Mouse (Mus musculus) embryonic facial prominence, embryonic 11.5 days (tissue): Measurements from ENCODE around the gene Frem2. TPM values are rescaled to one million over a fixed set of nuclear protein-coding genes. Genes with fewer than 3 reads are reported as not detected.

Experiments used
- ATAC-seq: fragments of 200-750 bp; cut with Nextera tagmentation; replicated peaks from 2 replicates; pipeline ENCODE4 v1.8.0; 2017; ENCODE audit warnings: low read depth; ENCODE audit not compliant: insufficient number of reproducible peaks, low FRiP score, low TSS enrichment
- DNase-seq: peaks from one replicate; pipeline ENCODE4 v3.0.0-alpha.2; 2015; ENCODE audit warnings: low spot score
- H3K27ac ChIP-seq: fragments of 300-500 bp; sonication (generic); replicated peaks from 2 replicates; pipeline ENCODE4 v1.5.1; 2014; ENCODE audit warnings: mild to moderate bottlenecking, low read depth, low read length, control low read depth
- H3K27me3 ChIP-seq: fragments of 300-500 bp; sonication (generic); 2 replicates; pipeline ENCODE4 v1.6.1; 2014; ENCODE audit warnings: mild to moderate bottlenecking, low read length, moderate library complexity, mixed read lengths; ENCODE audit not compliant: control insufficient read depth, insufficient read depth
- H3K36me3 ChIP-seq: fragments of 300-500 bp; sonication (generic); replicated peaks from 2 replicates; pipeline ENCODE4 v1.6.1; 2014; ENCODE audit warnings: low read depth, mild to moderate bottlenecking, low read length, moderate library complexity, mixed read lengths; ENCODE audit not compliant: control insufficient read depth, insufficient read depth
- H3K4me1 ChIP-seq: fragments of 300-500 bp; sonication (generic); 2 replicates; pipeline ENCODE4 v1.6.1; 2014; ENCODE audit warnings: low read length, mixed read lengths; ENCODE audit not compliant: control insufficient read depth, insufficient read depth
- H3K4me2 ChIP-seq: fragments of 300-500 bp; sonication (generic); 2 replicates; pipeline ENCODE4 v1.6.1; 2014; ENCODE audit warnings: low read depth, mild to moderate bottlenecking, control low read depth, low read length, moderate library complexity
- H3K4me3 ChIP-seq: fragments of 300-500 bp; sonication (generic); 2 replicates; pipeline ENCODE4 v1.5.1; 2014; ENCODE audit warnings: low read depth, low read length, control low read depth
- H3K9ac ChIP-seq: fragments of 300-500 bp; sonication (generic); replicated peaks from 2 replicates; pipeline ENCODE4 v1.6.1; 2014; ENCODE audit warnings: mild to moderate bottlenecking, control low read depth, low read length
- H3K9me3 ChIP-seq: fragments of 300-500 bp; sonication (generic); replicated peaks from 2 replicates; pipeline ENCODE4 v1.6.1; 2016; ENCODE audit warnings: mild to moderate bottlenecking, low read length, inconsistent platforms, mixed read lengths; ENCODE audit not compliant: control insufficient read depth
- WGBS: fragments of 180-500 bp; shearing (Covaris S2); extraction: QIAGEN DNeasy Blood & Tissue Kit; methylation state at CpG from one replicate; pipeline ENCODE4 v1.1.7; 2014; 5-methylcytosine and 5-hydroxymethylcytosine counted together
- polyA plus RNA-seq: library from polyadenylated mRNA; unstranded; fragments of >200 nt; fragmentation: Nextera tagmentation; extraction: Ambion mirVana; gene quantifications from 2 replicates; pipeline ENCODE4 v1.2.1, GENCODE M21; 2014

Gene Frem2
- polyA plus RNA-seq, 1 experiment from 2014 or later: 4.4 TPM

GRCm38 (mm10) chr3:53674225-53674624 lies 17.1 kb upstream of the Frem2 start:
- WGBS: 34% methylated on average over 1 of the region's 1 CpGs
- Histone ChIP-seq H3K4me3 (no peak overlapping the region), H3K27me3 (no peaks in the 10 kb centered on the region), H3K4me1 (no peaks in the 10 kb centered on the region; the same call in 1 of the 2 replicates), H3K9me3 (no peaks in the 10 kb centered on the region), H3K36me3 (no peaks in the 10 kb centered on the region), H3K4me2 (no peak overlapping the region), H3K9ac (no peak overlapping the region), H3K27ac (no peak overlapping the region)
- ATAC-seq (0 out of 2 replicates have a peak, but pooled peaks have one; percentile 39), DNase-seq (peak; percentile 77)

GRCm38 (mm10) chr3:53669736-53670135 lies 12.6 kb upstream of the Frem2 start:
- no peak overlapping the region for H3K27ac ChIP-seq
- no peaks in the 10 kb centered on the region for H3K9me3 ChIP-seq
- 79% methylated on average over 2 of the region's 2 CpGs for WGBS
- ATAC-seq (no peak), DNase-seq (no peak)
- no peak overlapping the region for H3K4me2 ChIP-seq
- H3K4me3 ChIP-seq: no peak overlapping the region
- H3K9ac ChIP-seq: no peak overlapping the region
- H3K4me1 ChIP-seq: no peaks in the 10 kb centered on the region; the same call in 1 of the 2 replicates
- no peaks in the 10 kb centered on the region for H3K36me3 ChIP-seq
- H3K27me3 ChIP-seq: no peaks in the 10 kb centered on the region

- H3K27ac ChIP-seq: no peak overlapping the region
- H3K9ac ChIP-seq: peak overlapping the region; percentile 25
- under 1% methylated on average over 21 of the region's 21 CpGs for WGBS
- H3K4me1 ChIP-seq: no peaks in the 10 kb centered on the region; the same call in 1 of the 2 replicates
- peaks cover 2% of the 10 kb centered on the region; the same call in 1 of the 2 replicates for H3K9me3 ChIP-seq
- peak overlapping the region; percentile 99 for H3K4me2 ChIP-seq
- H3K36me3 ChIP-seq: no peaks in the 10 kb centered on the region; the same call in 1 of the 2 replicates
- DNase-seq: peak; percentile 68
- H3K4me3 ChIP-seq: peak overlapping the region; percentile 52
- H3K27me3 ChIP-seq: peaks cover 16% of the 10 kb centered on the region; the same call in 1 of the 2 replicates
- no peak for ATAC-seq
Measured at GRCm38 (mm10) chr3:53657744-53658534, 784 bp upstream of the Frem2 start.

GRCm38 (mm10) chr3:53656328-53656877 lies 752 bp downstream of the Frem2 start:
- H3K4me1 ChIP-seq: no peaks in the 10 kb centered on the region; the same call in 1 of the 2 replicates
- H3K27ac ChIP-seq: no peak overlapping the region
- WGBS: under 1% methylated on average over 42 of the region's 42 CpGs
- DNase-seq: peak; percentile 27
- H3K36me3 ChIP-seq: no peaks in the 10 kb centered on the region; the same call in 1 of the 2 replicates
- H3K4me3 ChIP-seq: peak overlapping the region; percentile 52
- H3K9me3 ChIP-seq: peaks cover 2% of the 10 kb centered on the region; the same call in 1 of the 2 replicates
- H3K9ac ChIP-seq: peak overlapping the region; percentile 50
- peak; percentile 8; the same call in 1 of the 2 replicates for ATAC-seq
- H3K27me3 ChIP-seq: peaks cover 16% of the 10 kb centered on the region; the same call in 1 of the 2 replicates
- H3K4me2 ChIP-seq: peak overlapping the region; percentile 99

- no peak for DNase-seq
- WGBS: 82% methylated on average over 13 of the region's 13 CpGs
- Histone ChIP-seq H3K27me3 (peaks cover 16% of the 10 kb centered on the region; the same call in 1 of the 2 replicates), H3K4me2 (no peak overlapping the region), H3K4me3 (no peak overlapping the region), H3K36me3 (no peaks in the 10 kb centered on the region; the same call in 1 of the 2 replicates), H3K27ac (no peak overlapping the region), H3K9ac (no peak overlapping the region), H3K9me3 (peaks cover 2% of the 10 kb centered on the region; the same call in 1 of the 2 replicates), H3K4me1 (no peaks in the 10 kb centered on the region; the same call in 1 of the 2 replicates)
- no peak for ATAC-seq
Measured at GRCm38 (mm10) chr3:53655343-53655742, 1.8 kb downstream of the Frem2 start.

GRCm38 (mm10) chr3:53650003-53650748 lies 7.0 kb downstream of the Frem2 start:
- DNase-seq: peak; percentile 53
- Histone ChIP-seq H3K9me3 (peaks cover 2% of the 10 kb centered on the region; the same call in 1 of the 2 replicates), H3K4me2 (0 out of 2 replicates have a peak overlapping the region, but pooled peaks have one; percentile 3), H3K36me3 (no peaks in the 10 kb centered on the region; the same call in 1 of the 2 replicates), H3K4me3 (no peak overlapping the region), H3K4me1 (no peaks in the 10 kb centered on the region), H3K27me3 (peaks cover 4% of the 10 kb centered on the region; the same call in 1 of the 2 replicates), H3K9ac (no peak overlapping the region), H3K27ac (no peak overlapping the region)
- no peak for ATAC-seq
- 3% methylated on average over 8 of the region's 8 CpGs for WGBS

GRCm38 (mm10) chr3:53649425-53649824 lies 7.7 kb downstream of the Frem2 start:
- no peak overlapping the region for H3K27ac ChIP-seq
- H3K4me1 ChIP-seq: no peaks in the 10 kb centered on the region
- ATAC-seq (no peak), DNase-seq (no peak)
- H3K4me2 ChIP-seq: no peak overlapping the region
- no peak overlapping the region for H3K4me3 ChIP-seq
- no peak overlapping the region for H3K9ac ChIP-seq
- H3K36me3 ChIP-seq: no peaks in the 10 kb centered on the region
- WGBS: 40% methylated on average over 4 of the region's 4 CpGs
- H3K9me3 ChIP-seq: 0 out of 2 replicates have a peak, but pooled peaks cover 2% of the 10 kb centered on the region
- H3K27me3 ChIP-seq: no peaks in the 10 kb centered on the region
